Mouse (Mus musculus): Measurements from ENCODE around the gene Gm10197. TPM values are rescaled to one million over a fixed set of nuclear protein-coding genes. Genes with fewer than 3 reads are reported as not detected.

Gene Gm10197
- total RNA-seq, 2 experiments from 2014 or later: not detected

- DNase-seq: no peak
Measured at GRCm38 (mm10) chr19:53393646-53394045, 22.1 kb upstream of the Gm10197 start.

GRCm38 (mm10) chr19:53392781-53393343, 21.3 kb upstream of the Gm10197 start:
- no peak for DNase-seq

GRCm38 (mm10) chr19:53391787-53392186, 20.2 kb upstream of the Gm10197 start:
- DNase-seq: no peak

- DNase-seq: no peak
Measured at GRCm38 (mm10) chr19:53391386-53391785, 19.8 kb upstream of the Gm10197 start.

GRCm38 (mm10) chr19:53390495-53391007, 19.0 kb upstream of the Gm10197 start, which contains the start of gene Smndc1:
Gene Smndc1 (minus strand): TSS chr19:53390578.
- DNase-seq: peak; percentile 99

- DNase-seq: no peak
Measured at GRCm38 (mm10) chr19:53389851-53390431, 18.4 kb upstream of the Gm10197 start.

- no peak for DNase-seq
Measured at GRCm38 (mm10) chr19:53389417-53389816, 17.9 kb upstream of the Gm10197 start.

- no peak for DNase-seq
Measured at GRCm38 (mm10) chr19:53383336-53383735, 11.8 kb upstream of the Gm10197 start.

GRCm38 (mm10) chr19:53378421-53378820, 6.9 kb upstream of the Gm10197 start:
- no peak for DNase-seq

- no peak for DNase-seq
Measured at GRCm38 (mm10) chr19:53377652-53378051, 6.1 kb upstream of the Gm10197 start.

GRCm38 (mm10) chr19:53375816-53376215, 4.2 kb upstream of the Gm10197 start:
- DNase-seq: no peak

- no peak for DNase-seq
Measured at GRCm38 (mm10) chr19:53375299-53375698, 3.7 kb upstream of the Gm10197 start.

- no peak for DNase-seq
Measured at GRCm38 (mm10) chr19:53373570-53373969, 2.0 kb upstream of the Gm10197 start.

- no peak for DNase-seq
Measured at GRCm38 (mm10) chr19:53370233-53370632, 1.3 kb downstream of the Gm10197 start.

GRCm38 (mm10) chr19:53369469-53370043, 2.0 kb downstream of the Gm10197 start:
- peak; percentile 89 for DNase-seq

GRCm38 (mm10) chr19:53366881-53367280, 4.7 kb downstream of the Gm10197 start:
- DNase-seq: no peak

- DNase-seq: no peak
Measured at GRCm38 (mm10) chr19:53366057-53366775, 5.3 kb downstream of the Gm10197 start.

- DNase-seq: peak; percentile 66
Measured at GRCm38 (mm10) chr19:53364963-53365362, 6.6 kb downstream of the Gm10197 start.

GRCm38 (mm10) chr19:53364551-53364950, 7.0 kb downstream of the Gm10197 start:
- no peak for DNase-seq

- peak; percentile 61 for DNase-seq
Measured at GRCm38 (mm10) chr19:53362967-53363366, 8.6 kb downstream of the Gm10197 start.

- no peak for DNase-seq
Measured at GRCm38 (mm10) chr19:53360265-53360958, 11.2 kb downstream of the Gm10197 start.
